Mouse (Mus musculus) megakaryocyte, adult 5-6 weeks (primary cell): ENCODE data around the gene Fntb. TPM values are rescaled to one million over a fixed set of nuclear protein-coding genes. Genes with fewer than 3 reads are reported as not detected.
A peak's percentile ranks its signal among the peaks of the same experiment; 100 is the strongest.

Source experiments
- ATAC-seq: 2 replicates; pipeline ENCODE4 v1.8.0; 2016; ENCODE audit warnings: mild to moderate bottlenecking, inconsistent platforms; ENCODE audit not compliant: poor library complexity, severe bottlenecking
- total RNA-seq, 2 experiments: library from RNA; stranded (forward) in 1 of 2; stranded (reverse) in 1 of 2; fragments of 153-499, 151-499 nt in 1 of 2; fragments of 221-1000, 200-1000 nt in 1 of 2; gene quantifications; 2 replicates each; pipeline versions ENCODE4 v1.2.3 to v1.2.4; 2015 to 2017

The Fntb gene
- total RNA-seq, 2 experiments from 2014 or later, result 2.8 to 3.1 TPM

DNA sequence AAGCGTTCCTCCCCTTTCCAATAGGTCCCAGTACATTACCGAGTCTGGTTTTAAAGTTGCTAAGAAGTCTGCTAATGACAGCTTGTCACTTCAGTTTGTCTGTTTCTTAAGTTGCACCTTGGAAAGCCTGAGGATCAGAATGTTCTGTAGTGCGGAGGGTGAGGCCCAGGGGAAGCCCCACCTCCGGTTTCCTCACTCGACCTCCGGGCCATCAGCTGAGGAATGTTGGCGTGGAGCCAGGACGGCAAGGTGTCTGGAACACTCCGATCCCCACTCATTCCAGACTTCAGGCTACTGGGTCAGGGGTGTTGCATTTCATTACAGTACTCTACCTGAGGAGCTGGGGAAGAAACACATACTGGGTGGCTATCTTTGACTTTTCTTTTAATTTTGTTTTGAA, 118.4 kb downstream of the Fntb start:
- ATAC-seq, result no peak

DNA sequence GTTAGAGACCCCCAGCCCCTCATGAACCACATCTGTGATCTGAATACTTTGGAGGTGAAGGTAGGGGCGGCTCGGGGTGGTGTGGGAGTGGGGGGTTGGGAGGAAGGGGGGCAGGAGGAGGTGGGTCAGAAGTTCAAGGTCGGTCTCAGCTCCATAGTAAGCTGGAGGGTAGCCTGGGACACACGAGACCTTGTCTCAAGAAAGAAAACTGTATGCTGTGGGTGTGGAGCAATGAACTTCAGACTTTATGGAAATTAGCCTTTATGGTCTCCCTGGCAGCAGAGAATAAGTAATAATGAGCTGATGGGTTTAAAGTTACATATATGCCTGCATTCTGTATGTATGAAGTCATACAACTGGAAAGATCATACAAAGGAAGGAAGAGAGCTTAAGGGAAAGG, 119.7 kb downstream of the Fntb start:
- ATAC-seq, result no peak

DNA sequence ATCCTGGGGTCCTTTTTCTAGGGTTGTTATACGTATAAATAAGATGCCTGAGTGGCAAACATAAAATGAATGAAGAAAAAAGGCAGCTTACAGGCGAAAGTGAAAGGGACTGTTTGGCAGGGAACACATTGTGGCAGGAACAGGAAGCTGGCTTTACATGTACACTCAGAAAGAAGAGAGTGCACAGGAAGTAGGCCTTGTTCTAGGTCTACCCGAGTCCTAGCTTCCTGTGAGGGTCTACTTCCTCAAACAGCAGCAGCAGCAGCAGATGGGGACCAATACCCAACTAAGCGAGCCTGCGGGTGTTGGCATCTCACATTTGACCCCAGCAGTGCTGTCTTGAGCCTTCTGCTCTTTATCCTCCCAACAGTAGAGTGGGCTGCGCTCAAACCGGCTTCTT, 121.4 kb downstream of the Fntb start:
- ATAC-seq, result peak; percentile 96

DNA sequence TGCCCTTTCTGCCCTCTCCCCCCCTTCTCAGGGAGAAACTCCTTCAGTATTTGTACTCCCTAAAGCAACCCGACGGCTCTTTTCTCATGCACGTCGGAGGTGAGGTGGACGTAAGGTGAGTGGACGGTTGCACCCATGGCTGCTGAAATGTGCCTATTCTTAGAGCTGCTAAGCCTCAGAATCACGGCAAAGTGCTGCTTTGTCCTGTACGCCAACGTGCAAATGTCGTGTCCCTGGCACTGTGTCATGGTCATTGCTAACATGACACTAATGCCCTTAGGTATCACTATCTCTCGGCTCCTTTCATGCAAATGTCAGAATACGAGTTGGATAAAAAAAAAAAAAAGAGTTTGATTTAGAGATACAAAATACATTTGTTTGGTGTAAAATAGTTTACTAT, 122.6 kb downstream of the Fntb start:
- ATAC-seq, result no peak

DNA sequence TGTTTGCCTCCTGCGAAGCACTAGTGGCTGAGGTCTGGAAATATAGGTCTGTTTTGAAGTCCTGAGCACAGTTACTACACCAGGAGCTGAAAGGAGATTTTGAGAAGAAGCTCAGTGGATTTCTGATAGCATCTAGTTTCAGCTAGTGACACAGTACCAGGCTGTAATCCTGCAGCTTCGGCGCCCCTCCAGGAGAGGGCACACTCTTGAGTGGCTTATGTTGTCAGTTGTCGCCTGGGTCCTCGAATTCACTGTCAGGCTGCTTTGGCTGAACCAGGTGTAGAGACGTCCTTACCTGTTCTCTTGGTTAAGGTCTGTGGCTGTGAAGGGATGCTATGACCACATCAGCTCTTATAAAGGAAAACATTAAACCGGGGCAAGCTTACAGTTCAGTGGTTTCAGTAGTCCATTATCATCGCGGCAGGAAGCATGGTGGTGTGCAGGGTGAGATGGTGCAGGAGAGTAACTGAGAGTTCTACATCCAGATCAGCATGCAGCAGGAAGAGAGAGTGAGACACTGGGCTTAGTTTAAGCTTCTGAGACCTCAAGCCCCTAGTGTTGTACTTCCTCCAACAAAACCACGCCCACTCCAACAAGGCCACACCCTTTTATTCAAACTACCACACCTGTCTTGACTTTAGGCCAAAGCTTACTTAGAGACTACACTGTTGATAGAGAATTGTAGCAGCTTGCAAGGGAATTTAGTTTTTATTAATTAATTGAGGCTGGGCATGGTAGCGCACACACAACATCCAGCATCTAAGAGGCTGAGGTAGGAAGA, 124.2 kb downstream of the Fntb start:
- ATAC-seq, result no peak

DNA sequence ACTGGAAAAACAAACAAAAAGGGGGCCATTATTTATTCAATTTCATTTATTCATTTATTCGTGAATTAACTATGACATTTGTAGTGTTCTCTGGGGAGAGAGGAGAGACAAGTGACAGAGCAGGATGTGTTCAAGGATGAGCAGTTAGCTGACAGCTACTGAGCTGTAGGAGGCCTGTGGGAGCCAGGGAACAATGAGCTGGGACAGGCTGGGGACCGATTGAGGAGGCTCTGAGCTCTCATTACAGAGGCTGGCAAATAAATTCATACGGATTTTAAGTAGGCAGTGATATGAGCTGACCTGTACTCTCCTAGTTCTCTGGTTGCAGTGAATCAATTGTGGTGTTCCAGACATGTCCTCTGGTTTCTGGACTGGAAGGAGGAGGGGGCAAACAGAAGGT, 125.8 kb downstream of the Fntb start:
- ATAC-seq, result no peak

DNA sequence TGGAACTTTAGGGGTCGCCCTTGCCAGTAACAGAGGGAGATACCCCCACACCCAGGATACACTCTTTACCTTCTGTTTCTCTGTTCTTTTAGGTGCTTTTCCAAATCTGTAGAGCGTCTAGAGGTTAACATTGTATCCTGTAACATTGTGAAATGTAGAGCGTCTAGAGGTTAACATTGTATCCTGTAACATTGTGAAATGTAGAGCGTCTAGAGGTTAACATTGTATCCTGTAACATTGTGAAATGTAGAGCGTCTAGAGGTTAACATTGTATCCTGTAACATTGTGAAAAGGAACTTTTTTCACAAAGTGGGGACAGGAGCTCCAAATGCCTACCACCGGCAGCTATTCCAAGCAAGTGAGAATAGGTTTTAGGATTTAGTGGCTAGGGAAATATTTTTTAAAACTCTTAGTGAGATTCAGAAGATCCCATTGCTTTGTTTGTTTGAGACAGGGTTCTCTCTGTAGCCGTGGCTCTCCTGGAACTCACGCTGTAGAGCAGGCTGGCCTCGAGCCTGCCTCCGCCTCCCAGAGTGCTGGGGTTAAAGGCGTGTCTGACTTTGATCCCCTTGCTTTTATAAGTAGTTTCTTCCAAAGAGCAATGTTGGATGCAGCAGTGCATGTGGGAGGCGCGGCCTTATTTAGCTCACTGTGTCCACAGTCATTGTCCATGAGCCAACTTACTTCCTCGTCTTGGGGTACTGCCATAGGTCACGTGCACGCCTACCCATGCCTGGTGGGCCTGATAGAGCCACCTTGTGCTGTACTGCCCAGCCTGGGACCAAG, 127.7 kb downstream of the Fntb start:
- peak; percentile 89 for ATAC-seq

DNA sequence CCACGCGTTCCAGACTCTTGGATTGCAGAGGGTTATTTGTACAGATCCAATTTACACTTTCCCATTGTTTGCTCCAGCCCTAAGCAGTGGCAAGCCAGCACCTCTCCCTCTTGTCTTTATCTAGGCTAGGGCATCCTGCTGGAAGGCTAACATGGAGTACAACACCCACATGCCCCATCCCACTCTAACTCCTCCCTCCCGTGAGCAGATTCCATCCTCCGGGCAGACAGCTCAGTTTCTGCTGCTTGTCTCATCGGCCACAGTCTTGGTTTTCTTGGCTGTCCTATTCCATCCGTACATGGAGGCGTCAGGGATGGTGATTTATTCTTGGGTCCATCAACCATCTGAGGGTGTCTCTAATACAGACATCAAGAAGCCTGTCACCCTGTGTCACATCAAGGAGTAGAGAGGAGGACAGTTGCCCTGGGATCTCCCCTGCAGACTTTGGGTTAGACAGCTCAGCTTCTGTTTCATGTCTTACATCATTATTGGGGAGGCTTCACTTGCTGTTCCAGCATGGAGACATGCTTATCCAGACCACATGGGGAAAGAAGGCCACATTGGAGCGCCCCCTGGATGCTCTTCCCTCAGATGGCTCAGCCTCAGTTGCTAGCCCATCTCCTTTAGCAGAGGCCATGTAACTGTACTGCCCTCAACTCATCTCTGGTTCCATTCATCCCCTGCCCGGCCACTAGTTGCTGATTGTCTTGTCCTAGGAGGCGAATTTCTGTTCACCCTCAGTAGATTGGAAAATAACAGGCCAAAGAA, 129.6 kb downstream of the Fntb start:
- ATAC-seq, result no peak

DNA sequence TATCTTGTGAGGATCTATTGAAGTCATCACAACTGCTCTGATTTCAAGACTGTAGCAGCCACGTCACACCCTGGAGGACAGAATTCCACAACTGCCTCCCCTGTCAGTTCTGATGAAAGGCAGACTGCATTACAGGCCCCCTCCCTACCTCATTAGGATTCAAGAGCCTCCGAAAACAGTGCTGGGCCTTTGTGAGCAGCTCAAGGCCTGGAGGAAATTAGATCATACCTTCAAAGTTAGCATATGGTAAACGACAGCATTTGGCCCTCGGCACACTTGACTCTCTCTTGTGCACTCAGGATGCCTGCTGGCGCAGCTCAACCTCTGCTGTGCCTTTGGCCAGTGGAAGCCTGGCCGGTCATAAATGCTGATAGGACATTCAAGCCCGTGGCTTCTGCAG, 130.4 kb downstream of the Fntb start:
- ATAC-seq, result no peak

DNA sequence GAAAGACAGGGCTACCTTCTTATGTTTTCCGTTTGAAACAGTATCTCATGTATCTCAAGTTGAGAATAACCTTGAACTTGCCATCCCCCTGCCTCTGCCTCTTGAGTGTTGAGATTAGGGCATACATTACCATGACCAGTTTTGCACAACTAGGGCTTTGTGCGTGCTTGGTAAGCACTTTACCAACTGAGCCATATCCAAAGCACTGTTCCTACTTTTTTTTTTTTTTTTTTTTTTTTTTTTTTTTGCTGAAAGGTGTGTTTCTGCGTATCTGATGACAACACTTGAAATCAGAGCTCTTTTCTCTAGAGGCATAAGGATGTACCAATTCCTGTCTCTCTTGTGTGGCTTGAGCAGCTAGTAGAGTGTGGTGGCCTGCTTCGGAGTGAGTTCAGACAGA, 131.2 kb downstream of the Fntb start:
- ATAC-seq, result no peak

DNA sequence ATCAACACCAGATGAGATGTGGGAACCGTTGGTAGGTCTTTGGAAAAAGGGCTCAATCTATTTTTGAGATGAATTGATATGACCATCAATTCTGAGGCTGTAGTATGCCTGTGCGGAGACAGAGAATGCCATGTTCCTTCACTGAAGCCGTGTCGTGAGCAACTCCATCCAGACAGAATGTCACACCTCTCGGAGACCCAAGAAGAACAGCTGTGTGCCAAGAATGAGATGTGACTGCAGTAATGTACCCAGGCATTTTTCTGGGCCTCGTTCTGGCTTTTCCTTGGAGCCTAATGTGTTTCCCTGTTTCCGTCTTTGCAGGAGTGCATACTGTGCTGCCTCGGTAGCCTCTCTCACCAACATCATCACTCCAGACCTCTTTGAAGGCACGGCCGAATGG, 131.6 kb downstream of the Fntb start:
- no peak for ATAC-seq

DNA sequence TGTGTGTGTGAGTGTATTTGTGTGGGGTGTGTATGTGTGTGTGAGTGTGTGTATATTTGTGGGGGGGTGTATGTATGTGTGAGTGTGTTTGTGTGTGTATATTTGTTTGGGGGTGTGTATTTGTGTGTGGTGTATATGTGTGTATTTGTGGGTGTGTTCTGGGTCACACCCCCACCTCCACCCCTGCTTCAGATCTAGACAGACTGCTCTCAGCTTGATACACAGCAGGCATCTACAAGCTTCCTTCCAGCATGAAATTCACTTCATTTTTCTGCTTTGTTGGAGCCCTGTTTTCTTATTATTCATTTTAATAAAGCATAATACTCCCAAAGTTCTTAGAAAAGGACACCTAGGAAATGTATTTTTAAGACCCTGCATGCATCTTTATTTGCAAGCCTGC, 132.8 kb downstream of the Fntb start:
- no peak for ATAC-seq

DNA sequence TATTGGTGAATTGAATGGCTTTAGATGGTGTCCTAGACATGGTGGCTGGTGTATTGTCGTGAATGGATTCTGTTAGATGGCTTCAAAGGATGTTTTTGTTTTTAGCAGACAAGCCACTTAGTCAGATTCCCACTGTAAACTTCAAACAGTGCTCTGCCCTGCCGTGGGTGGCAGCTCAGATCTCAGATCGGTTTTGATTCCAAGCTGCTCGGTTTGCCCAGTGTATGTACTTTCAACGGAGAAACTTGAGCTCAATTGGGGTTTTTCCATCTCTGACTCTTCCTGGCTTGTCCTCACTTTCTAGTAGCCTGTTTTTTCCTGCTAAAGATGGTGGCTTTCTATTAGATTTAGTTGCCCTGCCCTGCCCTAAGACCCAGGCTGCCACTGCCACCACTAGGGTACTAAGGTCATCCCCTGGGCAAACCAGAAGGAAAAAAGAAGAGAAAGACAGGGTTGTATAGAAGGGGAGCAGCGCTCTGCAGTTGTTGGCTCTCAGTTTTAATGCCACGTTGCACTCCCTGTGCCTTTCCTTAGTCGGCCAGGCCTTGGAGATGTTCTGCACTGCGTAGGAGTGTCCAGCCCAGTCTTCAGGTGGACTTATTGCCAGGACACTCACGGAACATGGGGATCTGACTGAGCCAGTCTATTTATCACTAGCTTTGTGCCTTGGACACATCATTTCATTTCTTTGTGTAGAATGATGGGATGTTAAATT, 134.0 kb downstream of the Fntb start:
- ATAC-seq, result no peak

DNA sequence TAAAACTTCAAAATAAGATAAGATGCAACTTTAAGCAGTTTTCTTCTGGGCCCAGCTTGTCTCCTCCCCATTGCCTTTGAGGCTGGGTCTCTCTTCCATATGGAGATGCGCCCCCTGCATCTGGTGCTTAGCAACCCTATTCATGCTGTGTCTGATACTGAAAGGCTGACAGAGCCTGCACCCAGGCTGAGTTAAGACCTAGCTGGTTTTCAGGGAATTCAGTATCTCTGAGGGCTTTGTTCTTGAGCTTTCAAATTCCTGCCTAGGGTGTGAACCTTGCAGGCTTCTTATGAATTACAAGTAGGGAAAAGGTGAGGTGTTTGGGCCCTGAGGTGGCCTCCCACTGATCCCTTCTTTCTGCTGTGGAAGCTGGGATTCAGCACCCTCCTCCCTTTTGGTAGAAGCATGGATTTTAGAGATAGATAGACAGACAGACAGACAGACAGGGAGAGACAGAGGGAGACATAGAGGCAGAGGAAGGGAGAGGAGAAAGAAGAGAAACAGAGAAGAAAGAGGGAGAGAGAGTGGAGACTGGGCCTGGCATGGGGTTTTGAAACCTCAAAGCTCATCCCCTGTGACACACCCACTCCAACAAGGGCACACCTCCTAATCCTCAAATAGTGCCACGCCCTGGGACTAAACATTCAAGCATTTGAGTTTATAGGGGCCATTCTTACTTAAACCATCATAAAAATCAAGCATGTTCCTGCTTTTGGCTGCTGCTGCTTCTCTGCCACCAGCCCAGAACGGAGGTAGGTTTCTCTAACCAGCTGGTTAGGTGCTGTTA, 136.3 kb downstream of the Fntb start:
- no peak for ATAC-seq

DNA sequence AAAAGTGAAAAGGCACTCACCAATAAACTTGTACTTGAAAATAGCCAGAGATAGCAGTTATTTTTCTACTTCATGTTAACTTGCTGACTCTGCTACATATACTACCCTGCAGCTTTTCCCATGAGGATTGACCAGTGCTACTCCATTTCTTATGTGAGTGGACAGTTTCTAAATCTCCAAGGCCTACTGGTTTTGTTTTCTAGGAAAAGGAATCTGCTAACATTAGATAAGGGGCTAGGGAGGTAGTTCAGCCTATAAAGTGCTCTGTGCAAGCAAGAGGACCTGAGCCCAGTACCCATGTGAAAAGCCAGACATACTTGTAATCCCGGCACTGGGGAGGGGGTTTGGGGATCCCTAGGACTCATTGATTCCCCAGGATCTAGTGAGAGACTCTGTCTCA, 140.9 kb downstream of the Fntb start:
- ATAC-seq, result no peak

DNA sequence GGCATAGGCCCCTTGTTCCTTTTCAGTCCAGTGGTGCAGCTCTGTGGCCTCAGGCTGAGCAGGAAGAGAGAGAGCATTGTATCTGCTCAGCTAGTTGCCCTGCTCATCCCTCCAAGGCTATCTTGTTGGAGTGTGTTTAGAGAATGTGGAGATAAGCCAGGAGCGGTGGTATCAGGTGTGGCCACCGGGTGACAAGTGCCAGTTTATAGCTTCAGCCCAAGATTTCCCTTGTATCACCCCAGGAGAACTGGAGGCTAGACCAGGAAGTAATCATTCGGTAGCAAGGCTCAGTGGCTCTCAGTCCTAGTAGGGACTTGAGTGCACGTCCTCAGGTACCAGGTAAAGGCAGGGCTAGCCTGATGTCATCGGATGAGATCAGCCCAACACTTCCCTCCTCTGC, 143.8 kb downstream of the Fntb start:
- peak; percentile 28 for ATAC-seq

DNA sequence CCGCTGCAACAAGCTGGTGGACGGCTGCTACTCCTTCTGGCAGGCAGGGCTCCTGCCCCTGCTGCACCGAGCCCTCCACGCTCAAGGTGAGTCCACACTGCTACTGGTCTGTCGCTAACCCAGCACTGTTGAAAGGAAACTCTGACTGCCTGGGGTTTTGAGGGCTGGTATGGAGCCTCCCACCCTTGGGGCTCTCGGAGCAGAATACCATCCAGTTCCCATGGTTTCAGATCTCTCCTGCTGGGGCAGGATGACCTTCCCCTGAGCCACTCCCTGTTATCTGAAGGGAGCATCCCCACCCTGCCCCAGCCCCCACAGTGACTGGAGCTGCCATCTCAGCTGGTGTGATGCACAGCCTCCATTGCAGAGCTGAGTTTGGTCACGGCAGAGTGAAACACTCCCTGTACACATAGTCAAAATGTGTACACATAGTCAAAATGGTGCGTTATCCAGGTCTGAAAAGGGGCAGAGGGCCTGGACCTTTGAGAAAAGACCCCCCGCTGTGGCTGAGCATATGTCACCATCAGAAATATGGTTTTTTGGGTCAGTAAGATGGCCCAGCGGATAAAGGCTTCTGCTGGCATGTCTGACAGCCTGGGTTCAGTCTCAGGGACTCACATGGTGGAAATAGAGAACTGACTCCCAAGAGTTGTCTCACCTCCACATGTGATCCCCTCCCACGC, 145.0 kb downstream of the Fntb start:
- ATAC-seq, result no peak

DNA sequence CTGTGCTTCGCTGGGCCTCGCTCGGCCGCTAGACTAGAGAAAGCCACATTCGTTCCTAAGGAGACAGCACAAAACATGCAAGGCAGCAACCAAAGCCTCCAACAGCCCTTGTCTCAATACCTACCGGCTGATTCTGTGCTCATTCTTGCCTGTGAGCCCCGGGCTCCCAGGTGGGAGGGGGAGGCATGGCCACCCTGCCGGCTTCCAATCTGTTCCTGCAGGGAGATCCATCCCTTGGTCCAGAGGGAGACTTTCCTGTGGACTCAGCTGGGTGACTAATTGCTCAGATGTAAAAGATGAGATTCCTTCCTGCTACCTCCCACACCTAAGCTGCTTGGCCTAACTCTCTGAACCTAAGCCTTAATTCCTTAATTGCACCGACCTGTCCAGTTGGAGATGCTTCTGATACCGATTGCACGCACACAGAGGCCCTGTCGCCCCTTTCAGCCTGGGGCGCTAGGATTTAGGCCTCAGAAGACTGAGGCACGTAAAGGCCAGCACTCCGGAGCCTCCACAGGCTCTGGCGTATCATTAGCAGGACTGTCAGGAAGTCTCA, 145.9 kb downstream of the Fntb start:
- ATAC-seq, result no peak

DNA sequence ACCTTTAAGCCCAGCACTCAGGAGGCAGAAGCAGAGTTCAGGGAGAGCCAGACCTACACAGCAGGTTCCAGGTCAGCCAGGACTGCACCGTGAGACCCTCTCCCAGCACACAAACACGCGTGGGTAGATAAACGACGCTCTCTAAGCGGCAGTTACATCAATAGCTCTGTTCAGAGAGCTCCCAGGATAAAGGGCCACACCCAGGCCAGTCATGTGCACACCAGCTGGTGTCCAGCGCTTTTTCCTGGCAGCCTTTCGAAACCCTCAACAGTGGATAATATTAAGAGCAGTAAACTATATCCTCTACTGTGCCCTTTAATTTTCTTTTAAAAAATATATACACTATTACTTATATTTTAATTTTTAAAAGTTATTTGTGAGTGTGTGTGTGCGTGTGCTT, 146.8 kb downstream of the Fntb start:
- no peak for ATAC-seq
